Mouse (Mus musculus) kidney, adult 2 months (tissue): Measurements from ENCODE around the gene Rnf225. TPM values are rescaled to one million over a fixed set of nuclear protein-coding genes. Genes with fewer than 3 reads are reported as not detected.
"Not testable (repeated sequence)": the region's sequence is repeated elsewhere in the genome, so short reads cannot be mapped to it uniquely, and the experiment has no call there.

Experiments used
- DNase-seq: peaks from one replicate; pipeline ENCODE4 v3.0.0; 2021
- H3K27ac ChIP-seq: fragments of 200-500 bp; 2 replicates; pipeline ENCODE4 v1.5.1; 2012; ENCODE audit warnings: low read depth, low read length, control low read depth, inconsistent platforms; ENCODE audit not compliant: insufficient read depth
- H3K27me3 ChIP-seq: fragments of 200-500 bp; replicated peaks from 2 replicates; pipeline ENCODE4 v1.6.1; 2012; ENCODE audit warnings: mild to moderate bottlenecking, moderate library complexity, low read length, inconsistent platforms; ENCODE audit not compliant: control insufficient read depth, insufficient read depth
- H3K36me3 ChIP-seq: fragments of 200-500 bp; 2 replicates; pipeline ENCODE4 v1.6.1; 2012; ENCODE audit warnings: mild to moderate bottlenecking, moderate library complexity, low read length, inconsistent platforms; ENCODE audit not compliant: control insufficient read depth, insufficient read depth
- H3K4me1 ChIP-seq: fragments of 200-500 bp; 2 replicates; pipeline ENCODE4 v1.6.1; 2011; ENCODE audit warnings: low read length; ENCODE audit not compliant: control insufficient read depth, insufficient read depth
- H3K4me3 ChIP-seq: fragments of 200-500 bp; 2 replicates; pipeline ENCODE4 v1.5.1; 2011; ENCODE audit warnings: mild to moderate bottlenecking, low read depth, low read length, control low read depth; ENCODE audit not compliant: insufficient read depth
- CTCF ChIP-seq: fragments of 200-500 bp; conservative IDR thresholded peaks from 2 replicates; pipeline ENCODE4 v1.5.1; 2011; ENCODE audit warnings: low read depth, mild to moderate bottlenecking, control low read depth, low read length, moderate library complexity, mixed read lengths; ENCODE audit not compliant: insufficient read depth, insufficient read length
- POLR2A ChIP-seq: fragments of 200-500 bp; IDR thresholded peaks from one replicate; pipeline ENCODE4 v1.6.1; 2011; ENCODE audit warnings: low read depth, low read length, control low read depth
- WGBS: fragments of 180-500 bp; shearing (Covaris S2); methylation state at CpG from one replicate; pipeline ENCODE4 v1.1.7; 2018; 5-methylcytosine and 5-hydroxymethylcytosine counted together
- polyA plus RNA-seq: library from polyadenylated mRNA; depleted of rRNA; stranded (reverse); fragments of >200 nt; gene quantifications from 2 replicates; pipeline ENCODE4 v1.2.3, GENCODE M21; 2012; rRNA removed

Gene Rnf225
- 0.08 and 0.11 TPM in 2 replicates for polyA plus RNA-seq

DNA sequence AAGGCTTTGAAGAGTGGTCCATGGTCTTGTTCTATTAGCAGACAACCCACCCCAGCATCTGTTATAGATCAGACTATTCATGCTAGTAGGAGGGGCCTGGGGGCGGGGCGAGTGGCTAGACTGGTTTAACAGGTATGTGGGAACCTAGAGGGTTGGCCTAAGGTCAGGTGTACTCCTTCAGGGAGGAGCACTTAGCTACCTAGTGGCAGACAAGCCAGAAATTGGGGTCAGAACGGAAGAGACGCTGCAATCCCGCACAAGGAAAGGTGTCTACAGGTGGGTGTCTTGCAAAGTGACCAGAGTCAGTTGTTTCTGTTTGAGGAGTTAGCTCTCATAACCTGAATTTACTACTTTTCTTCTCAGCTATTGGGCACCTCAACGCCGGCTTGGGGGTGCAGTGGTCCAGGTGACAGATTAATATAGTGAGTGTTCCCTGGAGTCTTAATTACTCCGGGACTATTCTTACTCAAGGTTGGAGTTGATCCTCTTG, at the start of gene Rnf225:
TSS of gene Rnf225 (plus strand) at position 226 of the 490 bp plus-strand sequence.
- no peak within 1 kb of the TSS for H3K27ac ChIP-seq

DNA sequence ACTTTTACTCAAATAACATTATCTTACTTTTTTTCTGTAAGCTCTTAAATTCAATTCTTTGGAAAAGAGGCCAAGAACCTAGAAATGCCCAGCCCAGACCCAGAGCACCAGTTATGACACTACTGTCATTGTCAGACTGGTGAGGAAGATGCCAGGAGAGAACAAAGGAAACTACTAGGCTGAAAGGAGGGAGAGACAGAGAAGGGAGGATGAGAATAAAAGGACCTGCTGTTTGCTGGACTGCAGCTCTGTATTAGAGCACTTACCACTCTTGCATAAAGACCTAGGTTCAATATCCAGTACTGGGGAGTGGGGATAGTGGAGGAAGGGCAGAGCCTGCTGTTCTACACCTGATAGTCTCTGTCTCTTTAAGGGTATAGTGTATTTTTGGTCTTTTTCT, 47.2 kb upstream of the Rnf225 start:
- Histone ChIP-seq H3K36me3 (no peaks in the 10 kb centered on the region), H3K4me1 (peaks cover 7% of the 10 kb centered on the region; the same call in 1 of the 2 replicates), H3K27ac (no peak overlapping the region), H3K27me3 (no peaks in the 10 kb centered on the region), H3K4me3 (no peak overlapping the region)
- TF ChIP-seq CTCF: no peak
- TF ChIP-seq POLR2A: no peak
- no peak for DNase-seq

More for the DNA sequence above, at the start of gene Rnf225:
- WGBS: 36% methylated on average over 8 of the region's 8 CpGs
- TF ChIP-seq CTCF (no peak), POLR2A (no peak)
- Histone ChIP-seq H3K36me3 (peaks cover 3% of the 10 kb centered on the region; the same call in 1 of the 2 replicates), H3K4me3 (no peak within 1 kb of the TSS; the same call in 1 of the 2 replicates), H3K27me3 (no peaks in the 10 kb centered on the region), H3K4me1 (peaks cover 8% of the 10 kb centered on the region)
- DNase-seq: peak; percentile 56

DNA sequence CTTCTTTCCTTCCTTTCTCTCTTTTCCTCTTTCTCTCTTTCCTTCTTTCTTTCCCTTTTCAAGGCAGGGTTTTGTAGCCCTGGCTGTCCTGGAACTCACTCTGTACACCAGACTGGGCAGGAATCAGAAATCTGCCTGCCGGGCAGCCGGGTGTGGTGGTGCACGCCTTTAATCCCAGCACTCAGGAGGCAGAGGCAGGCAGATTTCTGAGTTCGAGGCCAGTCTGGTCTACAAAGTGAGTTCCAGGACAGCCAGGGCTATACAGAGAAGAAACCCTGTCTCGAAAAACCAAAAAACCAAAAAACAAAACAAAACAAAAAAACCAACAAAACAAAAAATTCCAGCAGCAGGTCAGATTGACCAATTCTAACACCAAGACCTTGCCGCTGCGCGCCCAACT, 46.7 kb upstream of the Rnf225 start:
- 41% methylated on average over 8 of the region's 8 CpGs for WGBS

DNA sequence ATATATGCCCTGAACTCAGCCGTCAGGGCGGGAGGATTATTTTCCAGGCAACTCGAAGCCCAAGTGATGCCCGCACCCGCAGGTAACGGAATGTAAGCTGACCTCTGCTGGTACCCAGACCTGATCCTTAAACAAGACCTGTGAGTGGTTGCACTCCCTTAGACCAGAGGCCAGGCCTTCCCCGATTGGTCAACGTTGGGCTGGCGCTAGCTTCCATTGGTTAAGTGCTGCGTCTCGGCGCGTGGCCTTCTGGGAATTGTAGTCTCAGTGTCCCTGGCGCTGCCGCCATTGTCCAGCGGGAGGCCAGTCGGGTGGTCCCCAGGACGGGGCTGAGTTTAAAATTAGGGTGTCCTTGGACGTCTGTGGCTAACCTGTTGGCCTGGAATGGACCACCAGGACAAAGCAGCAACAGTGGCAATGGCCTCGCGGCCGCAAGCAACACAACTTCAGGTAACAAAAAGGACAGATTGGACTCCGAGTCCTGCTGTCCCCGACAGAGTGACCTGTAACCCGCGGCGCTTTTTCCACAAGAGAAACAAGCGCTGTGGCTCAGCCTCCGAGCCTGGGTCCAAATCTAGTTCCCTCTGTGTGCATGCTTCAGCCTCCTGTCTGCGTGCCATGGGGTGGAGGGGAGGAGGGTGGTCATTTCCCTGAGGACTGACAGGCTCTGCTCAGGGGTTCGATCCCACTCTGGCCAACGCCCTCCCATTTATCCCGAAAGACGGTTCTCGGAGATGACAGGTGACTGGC, 46.1 kb upstream of the Rnf225 start, which contains the start of gene Zfp128:
TSS of gene Zfp128 (plus strand) at position 267 of the 750 bp plus-strand sequence.
- peak within 1 kb of the TSS; percentile 70 for H3K4me3 ChIP-seq
- WGBS: under 1% methylated on average over 35 of the region's 35 CpGs
- peak; percentile 98 for DNase-seq
- TF ChIP-seq CTCF: 0 out of 2 replicates have a peak, but pooled peaks have one; percentile 11
- no peak for TF ChIP-seq POLR2A
- no peaks in the 10 kb centered on the region for H3K36me3 ChIP-seq
- H3K27ac ChIP-seq: no peak within 1 kb of the TSS
- H3K27me3 ChIP-seq: no peaks in the 10 kb centered on the region
- peaks cover 7% of the 10 kb centered on the region; the same call in 1 of the 2 replicates for H3K4me1 ChIP-seq

More for the DNA sequence above, 46.7 kb upstream of the Rnf225 start:
- peak overlapping the region; percentile 29; the same call in 1 of the 2 replicates for H3K4me3 ChIP-seq
- DNase-seq, H3K36me3 ChIP-seq, H3K4me1 ChIP-seq, H3K27ac ChIP-seq, H3K27me3 ChIP-seq: not testable (repeated sequence)

DNA sequence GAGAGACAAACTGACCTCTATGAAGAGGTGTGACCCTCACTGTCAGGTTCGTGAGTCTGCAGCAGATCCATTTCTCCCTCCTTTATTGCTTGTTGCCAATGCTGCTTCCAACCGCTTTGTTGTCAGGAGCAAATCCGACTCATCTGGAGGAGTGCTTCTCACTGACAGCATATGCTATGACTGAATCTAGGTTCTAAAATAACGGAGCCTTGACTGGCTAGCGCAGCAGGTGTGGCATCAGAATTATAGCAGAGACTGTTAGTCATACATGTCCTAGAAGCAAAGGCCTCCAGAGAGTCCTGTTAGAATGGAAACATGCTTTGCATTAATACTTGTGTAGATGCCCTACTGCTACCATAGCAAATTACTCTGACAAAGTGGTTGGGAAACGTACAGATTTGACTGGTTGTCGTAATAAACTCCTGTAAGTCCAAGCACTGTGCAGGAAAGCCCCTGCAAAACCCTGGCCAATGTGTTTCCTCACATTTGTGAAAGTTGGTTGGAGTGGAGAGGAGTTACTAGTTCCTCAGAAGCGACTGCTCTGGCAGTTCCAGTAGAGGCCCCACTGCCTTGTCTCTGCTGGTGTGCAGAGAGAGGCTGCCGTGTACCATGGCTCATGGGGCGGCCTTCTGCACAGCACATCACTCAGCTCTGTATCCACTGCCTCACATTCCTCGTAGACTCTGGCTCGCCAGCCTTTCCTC, 40.5 kb upstream of the Rnf225 start:
- WGBS: 92% methylated on average over 12 of the region's 12 CpGs
- TF ChIP-seq POLR2A (no peak), CTCF (no peak)

DNA sequence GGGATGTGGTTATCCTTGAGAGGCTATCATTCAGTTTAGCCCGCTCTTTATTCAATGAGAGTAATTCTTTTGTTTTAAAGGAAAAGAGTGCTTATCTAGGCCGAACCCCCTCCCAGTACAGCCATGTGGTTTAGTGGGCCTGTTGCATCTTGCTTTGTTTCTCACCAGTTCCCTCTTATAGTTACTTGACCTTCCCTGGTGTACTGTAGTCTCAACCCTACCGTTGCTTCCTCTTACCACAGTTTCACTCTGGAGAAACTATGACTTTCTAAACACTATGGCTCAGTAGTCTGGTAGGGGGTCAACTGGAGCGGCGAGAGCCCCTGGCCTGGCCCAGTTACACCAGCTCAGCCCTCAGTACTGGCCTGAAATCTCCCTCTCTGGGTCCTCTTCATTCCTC, 39.6 kb upstream of the Rnf225 start:
- Histone ChIP-seq H3K27ac (no peak overlapping the region), H3K36me3 (no peaks in the 10 kb centered on the region; the same call in 1 of the 2 replicates), H3K27me3 (no peaks in the 10 kb centered on the region), H3K4me3 (no peak overlapping the region), H3K4me1 (no peaks in the 10 kb centered on the region)
- no peak for DNase-seq
- TF ChIP-seq POLR2A (no peak), CTCF (no peak)
- 96% methylated on average over 5 of the region's 5 CpGs for WGBS

More for the DNA sequence above, 40.5 kb upstream of the Rnf225 start:
- H3K36me3 ChIP-seq: no peaks in the 10 kb centered on the region; the same call in 1 of the 2 replicates
- H3K4me3 ChIP-seq: no peak overlapping the region
- no peak for DNase-seq
- H3K27ac ChIP-seq: no peak overlapping the region
- H3K27me3 ChIP-seq: no peaks in the 10 kb centered on the region
- peaks cover 2% of the 10 kb centered on the region; the same call in 1 of the 2 replicates for H3K4me1 ChIP-seq

DNA sequence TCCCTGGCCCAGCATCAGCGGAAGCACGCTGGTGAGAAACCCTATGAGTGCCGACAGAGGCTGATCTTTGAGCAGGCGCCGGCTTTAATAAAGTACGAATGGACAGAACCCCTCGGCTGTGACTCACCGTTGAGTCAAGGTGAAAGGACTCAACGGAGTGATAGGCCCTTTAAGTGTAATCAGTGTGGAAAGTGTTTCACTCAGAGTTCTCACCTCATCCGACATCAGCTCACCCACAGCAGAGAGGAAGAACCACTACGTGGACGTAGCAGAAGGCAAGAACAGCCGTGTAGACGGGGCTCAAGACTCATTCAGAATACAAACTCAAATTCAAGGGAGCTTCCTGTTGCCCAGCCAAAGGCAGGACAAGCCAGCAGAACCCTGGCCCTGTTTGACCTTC, 36.3 kb upstream of the Rnf225 start:
- DNase-seq: no peak
- Histone ChIP-seq H3K36me3 (no peaks in the 10 kb centered on the region; the same call in 1 of the 2 replicates), H3K27ac (no peak overlapping the region), H3K4me3 (no peak overlapping the region), H3K4me1 (no peaks in the 10 kb centered on the region), H3K27me3 (no peaks in the 10 kb centered on the region)
- 92% methylated on average over 14 of the region's 14 CpGs for WGBS
- no peak for TF ChIP-seq POLR2A
- no peak for TF ChIP-seq CTCF
